Mouse (Mus musculus) embryonic facial prominence, embryonic 13.5 days (tissue): ENCODE data around the gene Stoml2. TPM values are rescaled to one million over a fixed set of nuclear protein-coding genes. Genes with fewer than 3 reads are reported as not detected.
A peak's percentile ranks its signal among the peaks of the same experiment; 100 is the strongest.

Source experiments
- ATAC-seq: fragments of 200-750 bp; cut with Nextera tagmentation; 2 replicates; pipeline ENCODE4 v1.8.0; 2017; ENCODE audit warnings: low read depth; ENCODE audit not compliant: insufficient number of reproducible peaks, insufficient read depth, low FRiP score, low TSS enrichment
- H3K27ac ChIP-seq: fragments of 300-500 bp; sonication (generic); 2 replicates; pipeline ENCODE4 v1.5.1; 2015; ENCODE audit warnings: moderate library complexity, mild to moderate bottlenecking, inconsistent platforms
- H3K27me3 ChIP-seq: fragments of 300-500 bp; sonication (generic); 2 replicates; pipeline ENCODE4 v1.6.1; 2015; ENCODE audit warnings: mild to moderate bottlenecking, inconsistent platforms
- H3K36me3 ChIP-seq: fragments of 300-500 bp; sonication (generic); 2 replicates; pipeline ENCODE4 v1.6.1; 2015; ENCODE audit warnings: mild to moderate bottlenecking, inconsistent platforms
- H3K4me1 ChIP-seq: fragments of 300-500 bp; sonication (generic); 2 replicates; pipeline ENCODE4 v1.6.1; 2015; ENCODE audit warnings: inconsistent platforms
- H3K4me2 ChIP-seq: fragments of 300-500 bp; sonication (generic); 2 replicates; pipeline ENCODE4 v1.6.1; 2015; ENCODE audit warnings: moderate library complexity, mild to moderate bottlenecking, inconsistent platforms
- H3K4me3 ChIP-seq: fragments of 300-500 bp; sonication (generic); 2 replicates; pipeline ENCODE4 v1.5.1; 2015; ENCODE audit warnings: mild to moderate bottlenecking, inconsistent platforms
- H3K9ac ChIP-seq: fragments of 300-500 bp; sonication (generic); 2 replicates; pipeline ENCODE4 v1.6.1; 2015; ENCODE audit warnings: mild to moderate bottlenecking, inconsistent platforms
- H3K9me3 ChIP-seq: fragments of 300-500 bp; sonication (generic); 2 replicates; pipeline ENCODE4 v1.6.1; 2016; ENCODE audit warnings: inconsistent platforms
- WGBS: fragments of 180-500 bp; shearing (Covaris S2); methylation state at CpG from one replicate; pipeline ENCODE4 v1.1.7; 2015; ENCODE audit warnings: mixed read lengths; 5-methylcytosine and 5-hydroxymethylcytosine counted together
- polyA plus RNA-seq: library from polyadenylated mRNA; unstranded; fragments of >200 nt; fragmentation: Nextera tagmentation; extraction: Ambion mirVana; gene quantifications from 2 replicates; pipeline ENCODE4 v1.2.1, GENCODE M21; 2015

The Stoml2 gene
- polyA plus RNA-seq, result 329 and 332 TPM in 2 replicates

GRCm38 (mm10) chr4:43031237-43031995 is at the start of gene Stoml2:
Stoml2 (minus strand) TSS chr4:43031710.
- Histone ChIP-seq H3K27ac (peak within 1 kb of the TSS; percentile 90), H3K9ac (peak within 1 kb of the TSS; percentile 95), H3K4me1 (peaks cover 14% of the 10 kb centered on the region), H3K36me3 (peaks cover 74% of the 10 kb centered on the region), H3K27me3 (no peaks in the 10 kb centered on the region), H3K4me3 (peak within 1 kb of the TSS; percentile 81), H3K9me3 (no peaks in the 10 kb centered on the region), H3K4me2 (peak within 1 kb of the TSS; percentile 64)
- ATAC-seq, result peak; percentile 92
- WGBS, result 1% methylated on average over 38 of the region's 38 CpGs

- Histone ChIP-seq H3K4me2 (no peak overlapping the region), H3K9ac (no peak overlapping the region), H3K4me1 (0 out of 2 replicates have a peak, but pooled peaks cover 2% of the 10 kb centered on the region), H3K27ac (no peak overlapping the region), H3K27me3 (no peaks in the 10 kb centered on the region), H3K9me3 (no peaks in the 10 kb centered on the region), H3K36me3 (no peaks in the 10 kb centered on the region), H3K4me3 (no peak overlapping the region)
- no peak for ATAC-seq
- WGBS, result 51% methylated on average over 7 of the region's 7 CpGs
These were observed 46.7 kb upstream of the Stoml2 start for GRCm38 (mm10) chr4:43078071-43078718.

- Histone ChIP-seq H3K27me3 (no peaks in the 10 kb centered on the region), H3K27ac (no peak overlapping the region), H3K36me3 (no peaks in the 10 kb centered on the region), H3K9me3 (no peaks in the 10 kb centered on the region), H3K4me3 (no peak overlapping the region), H3K4me2 (no peak overlapping the region), H3K4me1 (0 out of 2 replicates have a peak, but pooled peaks cover 2% of the 10 kb centered on the region), H3K9ac (no peak overlapping the region)
- no peak for ATAC-seq
These were observed 43.4 kb upstream of the Stoml2 start for GRCm38 (mm10) chr4:43074923-43075322.

- Histone ChIP-seq H3K27ac (no peak overlapping the region), H3K4me3 (no peak overlapping the region), H3K27me3 (peaks cover 8% of the 10 kb centered on the region), H3K9me3 (no peaks in the 10 kb centered on the region), H3K4me2 (no peak overlapping the region), H3K9ac (no peak overlapping the region), H3K4me1 (no peaks in the 10 kb centered on the region), H3K36me3 (no peaks in the 10 kb centered on the region)
- no peak for ATAC-seq
- WGBS, result 94% methylated on average over 4 of the region's 4 CpGs
These were observed 34.0 kb upstream of the Stoml2 start for GRCm38 (mm10) chr4:43065471-43065870.

GRCm38 (mm10) chr4:43060286-43060685 is 28.8 kb upstream of the Stoml2 start:
- Histone ChIP-seq H3K27ac (no peak overlapping the region), H3K9ac (no peak overlapping the region), H3K4me2 (no peak overlapping the region), H3K27me3 (peaks cover 31% of the 10 kb centered on the region), H3K36me3 (no peaks in the 10 kb centered on the region), H3K9me3 (no peaks in the 10 kb centered on the region), H3K4me3 (no peak overlapping the region), H3K4me1 (peaks cover 5% of the 10 kb centered on the region; the same call in 1 of the 2 replicates)
- 38% methylated on average over 3 of the region's 3 CpGs for WGBS
- no peak for ATAC-seq

- Histone ChIP-seq H3K9ac (no peak overlapping the region; the same call in 1 of the 2 replicates), H3K27me3 (peaks cover 31% of the 10 kb centered on the region), H3K36me3 (no peaks in the 10 kb centered on the region), H3K27ac (no peak overlapping the region), H3K4me1 (peaks cover 5% of the 10 kb centered on the region; the same call in 1 of the 2 replicates), H3K4me3 (peak overlapping the region; percentile 68), H3K9me3 (no peaks in the 10 kb centered on the region), H3K4me2 (peak overlapping the region; percentile 97)
- ATAC-seq, result no peak
- WGBS, result 36% methylated on average over 3 of the region's 3 CpGs
These were observed 28.2 kb upstream of the Stoml2 start for GRCm38 (mm10) chr4:43059697-43060096.

- H3K4me1 ChIP-seq, result peaks cover 5% of the 10 kb centered on the region; the same call in 1 of the 2 replicates
- under 1% methylated on average over 89 of the region's 90 CpGs for WGBS
These were observed 27.5 kb upstream of the Stoml2 start, which contains the start of gene Unc13b for GRCm38 (mm10) chr4:43058753-43059654. Unc13b (plus strand) TSS chr4:43058953.

GRCm38 (mm10) chr4:43058392-43058752 is 26.9 kb upstream of the Stoml2 start:
- no peak overlapping the region for H3K27ac ChIP-seq
- WGBS, result 16% methylated on average over 8 of the region's 8 CpGs
- H3K27me3 ChIP-seq, result peaks cover 31% of the 10 kb centered on the region
- H3K9ac ChIP-seq, result no peak overlapping the region
- ATAC-seq, result no peak
- peak overlapping the region; percentile 68 for H3K4me3 ChIP-seq
- H3K9me3 ChIP-seq, result no peaks in the 10 kb centered on the region
- H3K4me1 ChIP-seq, result peaks cover 5% of the 10 kb centered on the region; the same call in 1 of the 2 replicates
- peak overlapping the region; percentile 97 for H3K4me2 ChIP-seq
- no peaks in the 10 kb centered on the region for H3K36me3 ChIP-seq

More at GRCm38 (mm10) chr4:43058753-43059654, 27.5 kb upstream of the Stoml2 start, which contains the start of gene Unc13b:
- H3K4me3 ChIP-seq, result peak within 1 kb of the TSS; percentile 68
- H3K9ac ChIP-seq, result peak within 1 kb of the TSS; percentile 69
- H3K9me3 ChIP-seq, result no peaks in the 10 kb centered on the region
- peaks cover 31% of the 10 kb centered on the region for H3K27me3 ChIP-seq
- H3K4me2 ChIP-seq, result peak within 1 kb of the TSS; percentile 97
- no peak within 1 kb of the TSS for H3K27ac ChIP-seq
- no peaks in the 10 kb centered on the region for H3K36me3 ChIP-seq
- ATAC-seq, result peak; percentile 94

- no peak overlapping the region for H3K4me3 ChIP-seq
- ATAC-seq, result no peak
- WGBS, result 89% methylated on average over 5 of the region's 5 CpGs
- no peaks in the 10 kb centered on the region for H3K9me3 ChIP-seq
- H3K36me3 ChIP-seq, result no peaks in the 10 kb centered on the region
- no peak overlapping the region for H3K27ac ChIP-seq
- H3K4me1 ChIP-seq, result peaks cover 5% of the 10 kb centered on the region; the same call in 1 of the 2 replicates
- no peak overlapping the region for H3K4me2 ChIP-seq
- H3K27me3 ChIP-seq, result peaks cover 31% of the 10 kb centered on the region
- H3K9ac ChIP-seq, result no peak overlapping the region
These were observed 26.1 kb upstream of the Stoml2 start for GRCm38 (mm10) chr4:43057654-43058053.

GRCm38 (mm10) chr4:43052627-43053026 is 21.1 kb upstream of the Stoml2 start:
- Histone ChIP-seq H3K4me3 (no peak overlapping the region), H3K36me3 (no peaks in the 10 kb centered on the region), H3K4me1 (no peaks in the 10 kb centered on the region), H3K9me3 (no peaks in the 10 kb centered on the region), H3K27ac (no peak overlapping the region), H3K9ac (no peak overlapping the region), H3K4me2 (no peak overlapping the region), H3K27me3 (no peaks in the 10 kb centered on the region)
- 11% methylated on average over 4 of the region's 4 CpGs for WGBS
- ATAC-seq, result no peak

- Histone ChIP-seq H3K36me3 (no peaks in the 10 kb centered on the region), H3K4me3 (no peak overlapping the region), H3K9me3 (no peaks in the 10 kb centered on the region), H3K27ac (no peak overlapping the region), H3K4me2 (peak overlapping the region; percentile 82), H3K27me3 (no peaks in the 10 kb centered on the region), H3K4me1 (peaks cover 16% of the 10 kb centered on the region), H3K9ac (0 out of 2 replicates have a peak overlapping the region, but pooled peaks have one; percentile 36)
- 8% methylated on average over 5 of the region's 5 CpGs for WGBS
- no peak for ATAC-seq
These were observed 15.7 kb upstream of the Stoml2 start for GRCm38 (mm10) chr4:43047231-43047630.
